ENCODE assay signal across 8 mouse cellular contexts in genomic region chr7:19006476-19006875, GRCm38 (mm10). TPM values are rescaled to one million over a fixed set of nuclear protein-coding genes. Genes with fewer than 3 reads are reported as not detected.
A peak's percentile ranks its signal among the peaks of the same experiment; 100 is the strongest.
DNase-seq lines count a peak whose midpoint lies in the region; ATAC-seq and TF ChIP-seq lines count a peak whose summit lies in the region.

No protein-coding gene starts in this region.

- 5% methylated on average over 12 of the region's 12 CpGs for WGBS in heart, postnatal 0 days

- dilution Hi-C loops in CH12.LX (cut with MboI; ENCODE audit: extremely low pct_ligation_motif_present, extremely low pct_unique_long_range_greater_than_20kb, low sequenced_read_pairs): no loop called here

- no peak overlapping the region for H3K9ac ChIP-seq in CH12.LX (ENCODE audit: insufficient read depth, low read depth)
- no peak overlapping the region for H3K9ac ChIP-seq in heart, postnatal 0 days (replicated peaks; ENCODE audit: low read depth, low read length)

- peaks cover 5 to 40% of the 10 kb centered on the region in 2 experiments; a peak in 3 of 4 replicates for H3K4me1 ChIP-seq in CH12.LX (ENCODE audit: control insufficient read depth in 1 of 2, insufficient read depth in 2 of 2)
- peaks cover 14% of the 10 kb centered on the region for H3K4me1 ChIP-seq in heart, postnatal 0 days (ENCODE audit: control insufficient read depth, insufficient read depth)

- peak; percentile 82 for TF ChIP-seq RAD21 in CH12.LX (IDR thresholded peaks at IDR 0.05; ENCODE audit: low read depth, low read length)

- no peak overlapping the region for H3K4me2 ChIP-seq in CH12.LX (ENCODE audit: insufficient read depth, low read depth, poor library complexity, severe bottlenecking)
- no peak overlapping the region for H3K4me2 ChIP-seq in heart, postnatal 0 days (ENCODE audit: low read depth, low read length)

- H3K27me3 ChIP-seq in CH12.LX (replicated peaks): peaks cover 15% of the 10 kb centered on the region
- H3K27me3 ChIP-seq in heart, postnatal 0 days (ENCODE audit: control insufficient read depth, insufficient read depth, low read length): no peaks in the 10 kb centered on the region

- H3K27ac ChIP-seq in CH12.LX (ENCODE audit: insufficient read depth, low read depth): no peak overlapping the region
- no peak overlapping the region for H3K27ac ChIP-seq in heart, postnatal 0 days (ENCODE audit: low read depth)

- no peak for TF ChIP-seq POLR2A in CH12.LX (IDR thresholded peaks at IDR 0.05; ENCODE audit: low read depth, low read length)

- TF ChIP-seq CTCF in CH12.LX (conservative IDR thresholded peaks at IDR 0.05 in 1 of 2, IDR thresholded peaks at IDR 0.05 in 1 of 2; ENCODE audit: low read depth in 2 of 2, low read length in 2 of 2): peak; percentile 84 to 100
- TF ChIP-seq CTCF in heart, postnatal 0 days (IDR thresholded peaks at IDR 0.05; ENCODE audit: low read depth): peak; percentile 100

- no peak for TF ChIP-seq EP300 in CH12.LX (IDR thresholded peaks at IDR 0.05; ENCODE audit: low read length)
- no peak for TF ChIP-seq EP300 in heart, postnatal 0 days (IDR thresholded peaks at IDR 0.05; ENCODE audit: low read depth)

- DNase-seq in CH12.LX (ENCODE audit: extremely low read depth): peak; percentile 79
- peak; percentile 83 for DNase-seq in adrenal gland, postnatal 36 days
- peak; percentile 90 for DNase-seq in heart, postnatal 0 days (ENCODE audit: low spot score)
- DNase-seq in kidney, postnatal 36 days: peak; percentile 88 to 90
- DNase-seq in lung, adult 18-20 months: peak; percentile 81 to 87
- peak; percentile 38 for DNase-seq in ovary, postnatal 10 days (ENCODE audit: low spot score)
- peak; percentile 79 for DNase-seq in thymus, postnatal 14 days

- H3K36me3 ChIP-seq in CH12.LX (replicated peaks in 1 of 2; ENCODE audit: control insufficient read depth in 1 of 2, insufficient read depth in 1 of 2, low read length in 1 of 2): peaks cover 8 to 23% of the 10 kb centered on the region in 2 experiments
- H3K36me3 ChIP-seq in heart, postnatal 0 days (replicated peaks; ENCODE audit: control insufficient read depth, insufficient read depth, low read length): 0 out of 2 replicates have a peak, but pooled peaks cover 14% of the 10 kb centered on the region

- H3K9me3 ChIP-seq in CH12.LX (replicated peaks; ENCODE audit: low read length): peaks cover 4% of the 10 kb centered on the region
- no peaks in the 10 kb centered on the region for H3K9me3 ChIP-seq in heart, postnatal 0 days (replicated peaks; ENCODE audit: control insufficient read depth, low read length)

- no peak overlapping the region for H3K4me3 ChIP-seq in CH12.LX (replicated peaks in 1 of 3; ENCODE audit: low read depth in 2 of 3, low read length in 2 of 3, poor library complexity in 1 of 3)
- H3K4me3 ChIP-seq in heart, postnatal 0 days (ENCODE audit: low read depth, low read length): no peak overlapping the region

- peak; percentile 65 for ATAC-seq in erythroblast, adult 5-6 weeks (replicated peaks; ENCODE audit: low FRiP score, poor library complexity, severe bottlenecking)
- peak; percentile 25; the same call in 1 of the 2 replicates for ATAC-seq in heart, postnatal 0 days (ENCODE audit: insufficient read depth, low read depth)

- in situ Hi-C loops in CH12.LX (cut with MboI; ENCODE audit: low pct_ligation_motif_present, low pct_unique_long_range_greater_than_20kb, low sequenced_read_pairs): no loop called here

- no peaks in the 10 kb centered on the region for H3K79me2 ChIP-seq in CH12.LX (replicated peaks; ENCODE audit: control insufficient read depth, extremely low read depth, insufficient read depth, poor library complexity, severe bottlenecking)

TF ChIP-seq in CH12.LX, 34 proteins besides CTCF, POLR2A, EP300 and RAD21 (continues in another document):
- TF ChIP-seq NELFE (IDR thresholded peaks at IDR 0.05; ENCODE audit: low read depth, low read length) (peak; percentile 82; the same call in 1 of the 2 replicates), TCF12 (IDR thresholded peaks at IDR 0.05; ENCODE audit: low read depth, low read length) (peak; percentile 47; the same call in 1 of the 2 replicates), ZC3H11A (IDR thresholded peaks at IDR 0.05; ENCODE audit: low read depth, low read length) (peak; percentile 19; the same call in 1 of the 2 replicates), ELF1 (IDR thresholded peaks at IDR 0.05; ENCODE audit: low read depth, low read length) (peak; percentile 34; the same call in 1 of the 2 replicates), BHLHE40 (IDR thresholded peaks at IDR 0.05; ENCODE audit: low read depth, low read length) (no peak), MAFK (IDR thresholded peaks at IDR 0.05; ENCODE audit: insufficient replicate concordance, low read length) (no peak), NRF1 (IDR thresholded peaks at IDR 0.05; ENCODE audit: low read depth, low read length) (0 out of 2 replicates have a peak, but pooled peaks have one; percentile 36), JUND (conservative IDR thresholded peaks at IDR 0.05; ENCODE audit: low read depth, low read length) (no peak), SMC3 (IDR thresholded peaks at IDR 0.05; ENCODE audit: low read depth, low read length) (peak; percentile 90), MEF2A (IDR thresholded peaks at IDR 0.05; ENCODE audit: borderline replicate concordance, low read depth, low read length) (peak; percentile 45; the same call in 1 of the 2 replicates), TBP (conservative IDR thresholded peaks at IDR 0.05; ENCODE audit: low read depth, low read length) (no peak), UBTF (IDR thresholded peaks at IDR 0.05; ENCODE audit: low read depth, low read length) (no peak), HCFC1 (IDR thresholded peaks at IDR 0.05; ENCODE audit: low read depth, low read length) (peak; percentile 58), MXI1 (IDR thresholded peaks at IDR 0.05; ENCODE audit: low read depth, low read length) (no peak), IRF4 (IDR thresholded peaks at IDR 0.05; ENCODE audit: low read depth, low read length) (peak; percentile 39; the same call in 1 of the 2 replicates), MAX (IDR thresholded peaks at IDR 0.05; ENCODE audit: low read length) (no peak), MAZ (IDR thresholded peaks at IDR 0.05; ENCODE audit: low read depth, low read length) (peak; percentile 47; the same call in 1 of the 2 replicates), ETS1 (conservative IDR thresholded peaks at IDR 0.05; ENCODE audit: low read depth, low read length) (no peak), CHD2 (IDR thresholded peaks at IDR 0.05; ENCODE audit: low read length) (no peak), SIN3A (IDR thresholded peaks at IDR 0.05; ENCODE audit: low read length) (no peak), PAX5 (IDR thresholded peaks at IDR 0.05; ENCODE audit: low read length) (no peak)

RNA-seq across cellular contexts. Expression of gene Irf2bp1, which starts 2.6 kb away (rescaled TPM):
- total RNA-seq in CH12.LX (2012; rRNA removed): 11.8 and 12.8 TPM in 2 replicates
- total RNA-seq in CH12.LX (2014; rRNA removed): 3.7 and 4.9 TPM in 2 replicates
- 6.6 and 7.1 TPM in 2 replicates for polyA plus RNA-seq in CH12.LX (2012; ENCODE audit: insufficient read length, low read depth)
- 10 to 100 TPM; 47.0 to 47.5 TPM for total RNA-seq in adrenal gland, postnatal 36 days (2021)
- 5.6 and 7.3 TPM in 2 replicates for total RNA-seq in erythroblast, adult 5-6 weeks (2015; ENCODE audit: low replicate concordance)
- 0.77 and 3.9 TPM in 2 replicates for total RNA-seq in erythroblast, adult 5-6 weeks (2017; ENCODE audit: low replicate concordance)
- total RNA-seq in heart, postnatal 0 days (2014; rRNA removed; ENCODE audit: low replicate concordance): 50.0 and 51.3 TPM in 2 replicates
- polyA plus RNA-seq in heart, postnatal 0 days (2015; fragmentation: Nextera tagmentation; extraction: Ambion mirVana): 7.1 and 7.3 TPM in 2 replicates

RNA-seq across cellular contexts. Expression of gene Mypop, which starts 15.4 kb away (rescaled TPM):
- total RNA-seq in CH12.LX (2012; rRNA removed) (2.5 and 2.8 TPM in 2 replicates), CH12.LX (2014; rRNA removed) (1.2 and 1.3 TPM in 2 replicates)
- 4.1 and 4.7 TPM in 2 replicates for polyA plus RNA-seq in CH12.LX (2012; ENCODE audit: insufficient read length, low read depth)
- 10 to 100 TPM; 10.3 to 12.2 TPM for total RNA-seq in adrenal gland, postnatal 36 days (2021)
- total RNA-seq in erythroblast, adult 5-6 weeks (2015; ENCODE audit: low replicate concordance): not detected in 2 replicates
- total RNA-seq in erythroblast, adult 5-6 weeks (2017; ENCODE audit: low replicate concordance): 0.43 TPM in 1 of 2 replicates, not detected in the other
- total RNA-seq in heart, postnatal 0 days (2014; rRNA removed; ENCODE audit: low replicate concordance): 0.08 and 0.34 TPM in 2 replicates
- 0.79 and 1.2 TPM in 2 replicates for polyA plus RNA-seq in heart, postnatal 0 days (2015; fragmentation: Nextera tagmentation; extraction: Ambion mirVana)

RNA-seq across cellular contexts. Expression of gene Foxa3, which starts 16.9 kb away (rescaled TPM):
- 0.08 TPM in 1 of 2 replicates, not detected in the other for total RNA-seq in CH12.LX (2012; rRNA removed)
- not detected in 2 replicates for total RNA-seq in CH12.LX (2014; rRNA removed)
- not detected in 2 replicates for polyA plus RNA-seq in CH12.LX (2012; ENCODE audit: insufficient read length, low read depth)
- not detected for total RNA-seq in adrenal gland, postnatal 36 days (2021)
- total RNA-seq in erythroblast, adult 5-6 weeks (2015; ENCODE audit: low replicate concordance): not detected in 2 replicates
- not detected in 2 replicates for total RNA-seq in erythroblast, adult 5-6 weeks (2017; ENCODE audit: low replicate concordance)
- not detected in 2 replicates for total RNA-seq in heart, postnatal 0 days (2014; rRNA removed; ENCODE audit: low replicate concordance)
- polyA plus RNA-seq in heart, postnatal 0 days (2015; fragmentation: Nextera tagmentation; extraction: Ambion mirVana): 0.11 TPM in 1 of 2 replicates, not detected in the other

RNA-seq across cellular contexts. Expression of gene Sympk, which starts 17.7 kb away (rescaled TPM):
- 129 and 141 TPM in 2 replicates for total RNA-seq in CH12.LX (2012; rRNA removed)
- total RNA-seq in CH12.LX (2014; rRNA removed): 42.0 and 43.7 TPM in 2 replicates
- 97.4 and 111 TPM in 2 replicates for polyA plus RNA-seq in CH12.LX (2012; ENCODE audit: insufficient read length, low read depth)
- 100 to 1,000 TPM in 1 of 2 experiments, 10 to 100 TPM in 1; 88.7 to 102 TPM for total RNA-seq in adrenal gland, postnatal 36 days (2021)
- total RNA-seq in erythroblast, adult 5-6 weeks (2015; ENCODE audit: low replicate concordance): 15.2 and 35.9 TPM in 2 replicates
- total RNA-seq in erythroblast, adult 5-6 weeks (2017; ENCODE audit: low replicate concordance): 7.8 and 21.0 TPM in 2 replicates
- total RNA-seq in heart, postnatal 0 days (2014; rRNA removed; ENCODE audit: low replicate concordance): 68.8 and 72.0 TPM in 2 replicates
- 14.6 and 16.7 TPM in 2 replicates for polyA plus RNA-seq in heart, postnatal 0 days (2015; fragmentation: Nextera tagmentation; extraction: Ambion mirVana)

RNA-seq across cellular contexts. Expression of gene Nanos2, which starts 19.3 kb away (rescaled TPM):
- total RNA-seq in CH12.LX (2012; rRNA removed) (not detected in 2 replicates), CH12.LX (2014; rRNA removed) (not detected in 2 replicates)
- not detected in 2 replicates for polyA plus RNA-seq in CH12.LX (2012; ENCODE audit: insufficient read length, low read depth)
- total RNA-seq in adrenal gland, postnatal 36 days (2021): not detected
- not detected in 2 replicates for total RNA-seq in erythroblast, adult 5-6 weeks (2015; ENCODE audit: low replicate concordance)
- not detected in 2 replicates for total RNA-seq in erythroblast, adult 5-6 weeks (2017; ENCODE audit: low replicate concordance)
- total RNA-seq in heart, postnatal 0 days (2014; rRNA removed; ENCODE audit: low replicate concordance): not detected in 2 replicates
- polyA plus RNA-seq in heart, postnatal 0 days (2015; fragmentation: Nextera tagmentation; extraction: Ambion mirVana): not detected in 2 replicates

Comparison
In these comparisons a context has a peak if more than half of its experiments do, and no peak if none do; other contexts are left out.
1. DNase-seq: peak in every context shown above with its lines; median percentile 90 in heart, postnatal 0 days; 89 in kidney, postnatal 36 days; 84 in lung, adult 18-20 months; 83 in adrenal gland, postnatal 36 days; 79 in CH12.LX; 79 in thymus, postnatal 14 days; 38 in ovary, postnatal 10 days.